Mouse (Mus musculus): Measurements from ENCODE around the gene BC051019. TPM values are rescaled to one million over a fixed set of nuclear protein-coding genes. Genes with fewer than 3 reads are reported as not detected.

Gene BC051019
- polyA plus RNA-seq, 1 experiment from 2014 or later: 0.25 TPM

GRCm38 (mm10) chr7:109674944-109675628 lies 48.6 kb downstream of the BC051019 start:
- WGBS (ENCODE audit: insufficient replicate concordance): 61% methylated on average over 4 of the region's 4 CpGs
- no peak overlapping the region for H3K4me2 ChIP-seq
- H3K27ac ChIP-seq: no peak overlapping the region; the same call in 1 of the 2 replicates
- no peaks in the 10 kb centered on the region for H3K27me3 ChIP-seq (replicated peaks)
- H3K9me3 ChIP-seq (replicated peaks): no peaks in the 10 kb centered on the region
- no peaks in the 10 kb centered on the region for H3K36me3 ChIP-seq
- peaks cover 25% of the 10 kb centered on the region for H3K4me1 ChIP-seq
- H3K9ac ChIP-seq: no peak overlapping the region
- H3K4me3 ChIP-seq: no peak overlapping the region
- no peak for ATAC-seq

GRCm38 (mm10) chr7:109671581-109672471 lies 51.8 kb downstream of the BC051019 start:
- Histone ChIP-seq H3K27ac (peak overlapping the region; percentile 61), H3K4me3 (peak overlapping the region; percentile 61), H3K36me3 (no peaks in the 10 kb centered on the region), H3K4me2 (peak overlapping the region; percentile 85), H3K4me1 (peaks cover 32% of the 10 kb centered on the region), H3K9ac (peak overlapping the region; percentile 72), H3K9me3 (replicated peaks) (no peaks in the 10 kb centered on the region), H3K27me3 (replicated peaks) (no peaks in the 10 kb centered on the region)
- peak; percentile 88 for ATAC-seq
- 5% methylated on average over 39 of the region's 44 CpGs for WGBS (ENCODE audit: insufficient replicate concordance)

DNA sequence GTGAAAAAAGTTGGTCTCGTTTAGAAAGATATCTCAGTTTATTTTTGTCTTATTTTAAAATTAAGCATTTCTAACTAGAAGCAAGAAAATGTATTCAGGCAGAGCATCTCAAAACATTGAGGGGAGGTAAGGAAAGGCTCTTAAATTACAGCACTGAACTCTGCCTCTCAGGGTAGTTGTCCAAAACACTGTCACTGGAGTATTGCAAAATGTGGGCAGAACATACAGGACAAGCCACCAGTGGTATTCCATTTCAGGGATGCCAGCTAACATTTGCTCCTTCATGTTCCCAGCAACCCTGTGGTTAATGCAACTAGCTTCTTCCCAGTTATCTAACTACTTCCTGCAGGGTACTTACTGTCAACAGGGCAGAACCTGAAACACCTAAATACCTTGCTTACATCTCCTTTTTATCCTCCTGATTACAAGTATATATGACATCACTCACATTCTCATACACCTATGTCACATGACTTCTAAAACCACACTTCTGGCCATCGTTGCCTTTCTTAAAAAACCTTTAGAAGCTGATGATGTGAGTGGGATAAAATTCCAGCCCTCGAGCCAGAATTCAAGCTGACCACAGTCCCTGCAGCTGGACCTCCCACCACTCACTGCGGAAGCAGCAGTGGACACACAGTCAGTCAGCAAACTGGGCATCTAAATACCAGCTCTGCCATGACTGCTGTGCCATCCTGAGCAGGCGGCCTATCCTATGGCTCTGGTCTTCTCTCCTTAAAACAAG lies 54.1 kb downstream of the BC051019 start:
- H3K27me3 ChIP-seq (replicated peaks): no peaks in the 10 kb centered on the region
- H3K36me3 ChIP-seq: no peaks in the 10 kb centered on the region
- peaks cover 32% of the 10 kb centered on the region for H3K4me1 ChIP-seq
- H3K27ac ChIP-seq: no peak overlapping the region
- 70% methylated on average over 5 of the region's 5 CpGs for WGBS (ENCODE audit: insufficient replicate concordance)
- no peak overlapping the region for H3K9ac ChIP-seq
- H3K4me3 ChIP-seq: no peak overlapping the region
- H3K9me3 ChIP-seq (replicated peaks): no peaks in the 10 kb centered on the region
- no peak for ATAC-seq
- H3K4me2 ChIP-seq: no peak overlapping the region

DNA sequence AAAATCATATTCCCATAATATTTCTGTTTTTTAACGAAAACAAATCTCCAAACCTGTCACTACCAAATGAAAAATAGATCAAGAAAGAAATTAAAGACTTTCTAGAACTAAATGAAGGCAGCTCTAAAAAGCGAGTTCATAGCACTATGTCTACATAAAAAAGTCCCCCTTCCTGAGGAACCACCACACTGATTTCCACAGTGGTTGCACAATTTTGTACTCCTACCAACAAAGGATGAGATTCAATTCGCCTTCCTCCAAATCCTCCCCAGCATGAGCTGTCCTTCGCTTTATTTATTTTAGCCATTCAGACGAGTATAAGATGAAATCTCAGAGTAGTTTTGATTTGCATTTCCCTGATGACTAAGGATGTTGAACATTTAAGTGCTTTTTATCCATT lies 57.0 kb downstream of the BC051019 start:
- H3K4me2 ChIP-seq: no peak overlapping the region
- peaks cover 18% of the 10 kb centered on the region for H3K4me1 ChIP-seq
- ATAC-seq: no peak
- no peak overlapping the region for H3K4me3 ChIP-seq
- no peaks in the 10 kb centered on the region for H3K27me3 ChIP-seq (replicated peaks)
- 66% methylated on average over 5 of the region's 5 CpGs for WGBS (ENCODE audit: insufficient replicate concordance)
- no peaks in the 10 kb centered on the region for H3K9me3 ChIP-seq (replicated peaks)
- H3K27ac ChIP-seq: no peak overlapping the region
- H3K9ac ChIP-seq: no peak overlapping the region
- H3K36me3 ChIP-seq: no peaks in the 10 kb centered on the region

DNA sequence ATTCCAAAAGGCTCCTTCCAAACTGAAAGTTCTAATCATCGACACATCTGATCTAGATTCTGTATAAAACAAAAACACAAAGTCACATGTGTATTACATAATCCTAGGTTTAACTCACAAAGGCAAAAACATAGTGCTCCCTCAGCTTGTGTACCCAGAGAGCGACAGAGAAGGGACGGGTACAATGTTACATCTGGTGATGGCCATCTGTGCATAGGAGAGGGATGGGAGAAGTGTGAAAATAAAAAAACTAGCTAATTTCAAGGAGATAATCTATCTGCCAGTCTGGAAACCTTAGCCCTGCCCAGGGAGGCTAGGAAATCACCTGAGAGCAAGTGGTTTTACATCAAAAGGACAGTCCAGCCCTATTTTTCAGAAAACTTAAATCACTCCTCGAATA lies 61.0 kb downstream of the BC051019 start:
- no peak for ATAC-seq
- H3K27ac ChIP-seq: no peak overlapping the region
- no peak overlapping the region for H3K4me3 ChIP-seq
- no peaks in the 10 kb centered on the region for H3K27me3 ChIP-seq (replicated peaks)
- H3K9ac ChIP-seq: no peak overlapping the region
- peaks cover 27% of the 10 kb centered on the region for H3K4me1 ChIP-seq
- no peak overlapping the region for H3K4me2 ChIP-seq
- H3K36me3 ChIP-seq: no peaks in the 10 kb centered on the region
- H3K9me3 ChIP-seq (replicated peaks): no peaks in the 10 kb centered on the region
- 80% methylated on average over 4 of the region's 4 CpGs for WGBS (ENCODE audit: insufficient replicate concordance)

Other genes with a start within 250 kb of the BC051019 start
- 0.04 TPM in 1 of 2 replicates, not detected in the other for gene Trim66, start 215.7 kb downstream of the BC051019 start, polyA plus RNA-seq (2016; fragmentation: Nextera tagmentation; extraction: Ambion mirVana)
- gene Rpl27a, start 204.7 kb downstream of the BC051019 start, polyA plus RNA-seq (2016; fragmentation: Nextera tagmentation; extraction: Ambion mirVana): 122 and 125 TPM in 2 replicates
- 25.1 and 25.3 TPM in 2 replicates for gene St5, start 20.2 kb downstream of the BC051019 start, polyA plus RNA-seq (2016; fragmentation: Nextera tagmentation; extraction: Ambion mirVana)
- 47.9 and 50.2 TPM in 2 replicates for gene Akip1, start 20.2 kb downstream of the BC051019 start, polyA plus RNA-seq (2016; fragmentation: Nextera tagmentation; extraction: Ambion mirVana)
- gene Ascl3, start 7.9 kb upstream of the BC051019 start, polyA plus RNA-seq (2016; fragmentation: Nextera tagmentation; extraction: Ambion mirVana): not detected in 2 replicates
- gene Tmem9b, start 29.0 kb upstream of the BC051019 start, polyA plus RNA-seq (2016; fragmentation: Nextera tagmentation; extraction: Ambion mirVana): 38.8 and 39.6 TPM in 2 replicates
- gene Nrip3, start 58.2 kb upstream of the BC051019 start, polyA plus RNA-seq (2016; fragmentation: Nextera tagmentation; extraction: Ambion mirVana): 0.59 and 0.67 TPM in 2 replicates
- gene Scube2, start 141.8 kb upstream of the BC051019 start, polyA plus RNA-seq (2016; fragmentation: Nextera tagmentation; extraction: Ambion mirVana): 0.04 and 0.19 TPM in 2 replicates
- 13.3 and 14.8 TPM in 2 replicates for gene Dennd5a, start 236.6 kb upstream of the BC051019 start, polyA plus RNA-seq (2016; fragmentation: Nextera tagmentation; extraction: Ambion mirVana)